Mouse (Mus musculus) neural tube, embryonic 13.5 days (tissue): ENCODE data around the gene Elovl6. TPM values are rescaled to one million over a fixed set of nuclear protein-coding genes. Genes with fewer than 3 reads are reported as not detected.

Experiments
- ATAC-seq: fragments of 200-750 bp; cut with Nextera tagmentation; 2 replicates; pipeline ENCODE4 v1.8.0; 2017; ENCODE audit warnings: low read depth, mild to moderate bottlenecking, moderate TSS enrichment, moderate library complexity
- H3K27ac ChIP-seq: fragments of 300-500 bp; sonication (generic); replicated peaks from 2 replicates; pipeline ENCODE4 v1.5.1; 2015; ENCODE audit warnings: moderate library complexity, mild to moderate bottlenecking, inconsistent platforms
- H3K27me3 ChIP-seq: fragments of 300-500 bp; sonication (generic); 2 replicates; pipeline ENCODE4 v1.6.1; 2015; ENCODE audit warnings: mild to moderate bottlenecking, inconsistent platforms
- H3K36me3 ChIP-seq: fragments of 300-500 bp; sonication (generic); 2 replicates; pipeline ENCODE4 v1.6.1; 2015; ENCODE audit warnings: mild to moderate bottlenecking, inconsistent platforms
- H3K4me1 ChIP-seq: fragments of 300-500 bp; sonication (generic); replicated peaks from 2 replicates; pipeline ENCODE4 v1.6.1; 2015; ENCODE audit warnings: inconsistent platforms
- H3K4me2 ChIP-seq: fragments of 300-500 bp; sonication (generic); 2 replicates; pipeline ENCODE4 v1.6.1; 2015; ENCODE audit warnings: inconsistent platforms, mild to moderate bottlenecking, moderate library complexity
- H3K4me3 ChIP-seq: fragments of 300-500 bp; sonication (generic); 2 replicates; pipeline ENCODE4 v1.5.1; 2015; ENCODE audit warnings: mild to moderate bottlenecking, inconsistent platforms
- H3K9ac ChIP-seq: fragments of 300-500 bp; sonication (generic); 2 replicates; pipeline ENCODE4 v1.6.1; 2015; ENCODE audit warnings: moderate library complexity, mild to moderate bottlenecking, inconsistent platforms
- H3K9me3 ChIP-seq: fragments of 300-500 bp; sonication (generic); 2 replicates; pipeline ENCODE4 v1.6.1; 2016; ENCODE audit warnings: inconsistent platforms
- WGBS: fragments of 180-500 bp; shearing (Covaris S2); methylation state at CpG from one replicate; pipeline ENCODE4 v1.1.7; 2015; 5-methylcytosine and 5-hydroxymethylcytosine counted together
- polyA plus RNA-seq: library from polyadenylated mRNA; unstranded; fragments of >200 nt; fragmentation: Nextera tagmentation; extraction: Ambion mirVana; gene quantifications from 2 replicates; pipeline ENCODE4 v1.2.1, GENCODE M21; 2015

The Elovl6 gene
- polyA plus RNA-seq, 1 experiment from 2014 or later, result 30.8 TPM

DNA sequence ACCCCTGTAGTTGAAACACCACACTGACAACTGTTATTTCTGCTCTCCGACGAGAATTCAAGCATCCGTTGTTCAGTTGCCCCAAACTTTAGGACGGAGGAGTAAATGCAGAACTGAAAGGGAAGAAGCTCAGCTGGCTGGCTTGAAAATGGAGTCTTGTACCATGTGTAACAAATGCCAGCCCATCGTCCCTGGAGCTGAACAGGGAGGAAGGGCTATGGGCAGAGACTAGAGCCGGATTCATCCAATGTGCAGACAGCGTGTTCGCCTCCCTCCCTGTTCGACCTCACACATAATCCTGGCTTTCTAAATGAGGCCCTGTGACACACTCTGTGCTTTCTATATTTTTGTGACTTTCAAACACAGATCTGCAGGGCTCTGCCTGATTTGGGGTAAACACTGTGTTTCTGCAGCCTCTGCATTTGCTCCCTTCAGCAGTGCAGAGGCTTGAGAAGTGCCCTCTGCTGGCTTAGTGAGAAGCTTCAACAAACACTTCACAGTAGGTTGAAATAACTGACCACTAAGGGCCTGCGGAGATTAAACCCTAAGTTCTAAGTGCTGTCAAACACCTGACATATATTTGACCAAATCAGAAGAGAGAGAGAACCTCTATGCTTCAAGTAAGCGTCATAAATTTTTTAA is 102.2 kb downstream of the Elovl6 start:
- no peak; the same call in 1 of the 2 replicates for ATAC-seq
- Histone ChIP-seq H3K4me1 (no peaks in the 10 kb centered on the region), H3K4me2 (no peak overlapping the region), H3K4me3 (no peak overlapping the region), H3K36me3 (peaks cover 31% of the 10 kb centered on the region), H3K27me3 (no peaks in the 10 kb centered on the region), H3K27ac (no peak overlapping the region), H3K9ac (no peak overlapping the region), H3K9me3 (no peaks in the 10 kb centered on the region)
- 91% methylated on average over 11 of the region's 11 CpGs for WGBS

DNA sequence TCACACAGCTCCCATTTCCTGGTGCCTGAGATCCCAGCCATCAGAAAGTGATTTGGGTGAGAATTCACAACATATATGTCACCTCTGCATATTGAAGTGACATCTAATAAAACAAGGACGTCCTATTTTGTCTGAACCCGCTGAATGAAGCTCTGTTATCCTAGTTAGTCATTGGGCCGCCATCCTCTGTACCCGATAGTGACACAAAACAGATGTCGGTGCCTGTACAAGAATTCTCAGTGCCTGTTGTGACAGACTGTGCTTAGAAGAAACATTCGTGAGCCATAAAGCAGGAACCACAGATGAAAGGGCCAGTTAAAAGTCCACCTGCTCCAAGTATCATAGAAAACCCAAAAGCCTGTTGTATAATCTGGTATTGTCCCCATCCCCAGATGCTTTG is 105.3 kb downstream of the Elovl6 start:
- Histone ChIP-seq H3K27me3 (no peaks in the 10 kb centered on the region), H3K27ac (no peak overlapping the region), H3K4me1 (peaks cover 14% of the 10 kb centered on the region), H3K9me3 (no peaks in the 10 kb centered on the region), H3K4me3 (no peak overlapping the region), H3K4me2 (no peak overlapping the region), H3K9ac (no peak overlapping the region), H3K36me3 (peaks cover 13% of the 10 kb centered on the region; the same call in 1 of the 2 replicates)
- no peak for ATAC-seq
- WGBS, result 93% methylated on average over 6 of the region's 6 CpGs

DNA sequence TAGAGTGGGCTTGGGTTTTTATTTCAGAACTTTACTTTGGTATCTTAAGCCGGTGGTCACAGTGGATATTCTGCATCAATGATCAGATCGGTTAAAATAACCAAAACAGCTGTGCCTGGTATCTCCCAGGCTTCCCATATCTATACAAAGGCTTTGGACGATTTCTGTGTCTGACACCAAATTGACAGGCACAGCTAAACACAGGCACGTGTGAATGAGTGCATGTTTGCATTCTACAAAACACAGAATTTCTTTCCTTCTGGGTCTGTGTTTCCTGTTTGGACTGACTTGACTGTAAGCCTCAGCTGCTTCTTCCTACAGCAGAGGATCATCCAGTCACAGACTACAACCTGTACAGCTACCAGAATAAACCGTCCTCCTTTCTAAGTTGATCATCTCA is 107.5 kb downstream of the Elovl6 start:
- 78% methylated on average over 5 of the region's 5 CpGs for WGBS

DNA sequence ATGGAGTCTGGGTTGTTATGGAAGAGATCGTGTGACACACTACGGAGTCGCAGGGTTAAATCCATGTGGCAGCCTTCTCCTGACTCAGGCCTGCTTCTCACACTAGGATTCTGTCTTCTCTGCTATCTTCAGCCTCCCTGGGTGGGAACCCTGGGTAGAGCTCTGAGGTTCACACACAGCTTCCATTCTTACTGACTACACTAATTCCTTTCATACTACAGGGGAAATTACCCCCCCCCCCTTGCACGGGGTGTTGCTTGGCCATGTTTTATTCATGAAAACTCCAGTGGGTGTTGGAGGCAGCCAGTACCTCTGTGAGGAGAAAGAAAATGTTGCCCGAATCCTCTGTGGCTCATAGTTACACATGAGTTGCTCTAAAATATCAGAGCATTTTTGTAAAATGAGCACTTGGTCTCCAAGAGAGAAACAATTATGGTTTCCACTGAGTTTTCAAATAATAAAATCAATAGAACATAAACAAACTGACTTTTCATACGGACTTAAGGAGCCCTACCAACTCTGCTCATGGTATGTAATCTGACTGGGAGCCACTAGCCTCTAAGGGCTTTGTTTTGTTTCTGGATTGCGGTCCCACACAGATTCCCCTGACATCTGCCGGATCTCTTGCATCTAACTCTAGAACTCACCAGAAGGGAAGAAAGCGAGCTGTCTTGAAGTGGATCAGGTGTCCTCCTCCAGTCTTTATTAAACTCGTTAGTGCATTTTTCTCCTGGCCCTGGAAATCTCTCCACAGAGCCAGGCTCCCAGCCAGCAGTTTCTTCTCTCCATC is 108.3 kb downstream of the Elovl6 start:
- peak; percentile 79 for ATAC-seq
- no peak overlapping the region for H3K9ac ChIP-seq
- H3K4me2 ChIP-seq, result no peak overlapping the region
- H3K4me3 ChIP-seq, result no peak overlapping the region
- 0 out of 2 replicates have a peak, but pooled peaks cover 3% of the 10 kb centered on the region for H3K36me3 ChIP-seq
- H3K4me1 ChIP-seq, result peaks cover 17% of the 10 kb centered on the region
- no peaks in the 10 kb centered on the region for H3K27me3 ChIP-seq
- 52% methylated on average over 10 of the region's 10 CpGs for WGBS
- no peaks in the 10 kb centered on the region for H3K9me3 ChIP-seq
- H3K27ac ChIP-seq, result peak overlapping the region; percentile 62

More for the DNA sequence above, 107.5 kb downstream of the Elovl6 start:
- Histone ChIP-seq H3K36me3 (0 out of 2 replicates have a peak, but pooled peaks cover 3% of the 10 kb centered on the region), H3K27ac (peak overlapping the region; percentile 38; the same call in 1 of the 2 replicates), H3K4me3 (no peak overlapping the region), H3K4me1 (peaks cover 14% of the 10 kb centered on the region), H3K9ac (no peak overlapping the region), H3K9me3 (no peaks in the 10 kb centered on the region), H3K4me2 (no peak overlapping the region), H3K27me3 (no peaks in the 10 kb centered on the region)
- no peak for ATAC-seq

DNA sequence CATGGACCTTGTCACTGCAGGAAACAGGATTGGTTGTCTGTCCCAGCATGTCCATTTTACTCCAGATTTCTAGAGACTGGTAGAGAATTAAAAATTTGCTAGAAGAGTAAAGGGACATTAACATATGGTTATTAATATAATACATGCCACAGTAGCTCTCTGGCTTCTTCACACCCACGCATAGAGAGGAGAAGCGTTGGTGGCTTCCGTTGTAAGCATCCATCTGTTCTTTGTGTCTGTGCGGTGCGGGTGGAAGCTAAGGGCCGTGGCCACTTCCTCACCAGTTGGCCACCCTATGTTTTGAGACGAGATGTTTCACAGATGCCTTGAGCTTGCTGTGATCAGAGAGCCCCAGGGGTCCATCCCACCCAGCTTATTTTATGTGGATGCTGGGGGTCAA is 109.5 kb downstream of the Elovl6 start:
- no peak for ATAC-seq
- no peaks in the 10 kb centered on the region for H3K9me3 ChIP-seq
- 90% methylated on average over 7 of the region's 7 CpGs for WGBS

DNA sequence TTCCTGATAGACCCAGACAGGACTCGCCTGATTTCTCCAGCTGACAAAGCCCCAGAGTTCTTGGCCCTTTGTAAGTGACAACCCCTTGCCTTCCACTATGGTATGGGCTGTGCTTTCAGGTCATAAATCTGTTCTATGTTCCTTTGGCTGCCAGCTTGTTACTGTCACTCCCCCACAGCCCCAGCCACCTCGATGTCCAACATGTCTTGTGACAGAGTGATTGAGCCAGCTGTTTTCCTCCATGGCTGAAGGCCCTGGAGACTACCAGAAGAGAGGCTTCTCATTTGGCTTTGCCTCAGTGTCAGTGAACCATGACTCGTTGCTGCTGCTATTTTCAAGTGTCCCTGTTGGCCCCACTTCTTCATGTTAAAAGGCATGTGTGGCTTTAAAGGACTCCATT is 113.3 kb downstream of the Elovl6 start:
- H3K9ac ChIP-seq, result no peak overlapping the region
- no peak overlapping the region for H3K4me2 ChIP-seq
- no peaks in the 10 kb centered on the region for H3K27me3 ChIP-seq
- H3K9me3 ChIP-seq, result no peaks in the 10 kb centered on the region
- ATAC-seq, result no peak
- H3K4me3 ChIP-seq, result no peak overlapping the region
- H3K36me3 ChIP-seq, result no peaks in the 10 kb centered on the region
- 36% methylated on average over 3 of the region's 3 CpGs for WGBS
- no peak overlapping the region for H3K27ac ChIP-seq
- H3K4me1 ChIP-seq, result peaks cover 21% of the 10 kb centered on the region

More for the DNA sequence above, 109.5 kb downstream of the Elovl6 start:
- Histone ChIP-seq H3K27ac (no peak overlapping the region), H3K9ac (no peak overlapping the region), H3K27me3 (no peaks in the 10 kb centered on the region), H3K4me3 (no peak overlapping the region), H3K4me2 (no peak overlapping the region), H3K4me1 (peaks cover 19% of the 10 kb centered on the region), H3K36me3 (0 out of 2 replicates have a peak, but pooled peaks cover 3% of the 10 kb centered on the region)

DNA sequence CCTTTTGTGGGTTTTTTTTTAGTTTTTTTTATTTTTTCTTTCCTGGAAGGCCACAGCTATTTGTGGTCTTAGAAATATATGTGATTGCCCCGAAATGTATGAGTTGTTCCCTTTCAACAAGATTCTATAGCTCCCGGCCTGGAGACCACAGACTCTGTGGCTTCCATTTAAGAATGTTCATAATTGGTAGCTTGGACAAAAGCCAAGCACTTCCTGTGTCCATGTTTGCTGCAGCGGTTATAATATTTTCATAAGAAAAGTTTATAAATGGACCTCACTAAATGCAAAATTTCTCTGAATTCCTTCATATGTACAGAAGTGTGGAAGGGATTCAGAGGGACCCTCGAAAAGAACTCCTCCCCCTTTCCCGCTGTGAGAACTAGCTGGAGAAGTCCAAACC is 114.6 kb downstream of the Elovl6 start:
- H3K36me3 ChIP-seq, result no peaks in the 10 kb centered on the region
- H3K4me2 ChIP-seq, result no peak overlapping the region
- no peak overlapping the region for H3K27ac ChIP-seq
- ATAC-seq, result no peak
- H3K27me3 ChIP-seq, result no peaks in the 10 kb centered on the region
- no peak overlapping the region for H3K9ac ChIP-seq
- H3K9me3 ChIP-seq, result no peaks in the 10 kb centered on the region
- H3K4me1 ChIP-seq, result peaks cover 16% of the 10 kb centered on the region
- no peak overlapping the region for H3K4me3 ChIP-seq
- 79% methylated on average over 5 of the region's 5 CpGs for WGBS

DNA sequence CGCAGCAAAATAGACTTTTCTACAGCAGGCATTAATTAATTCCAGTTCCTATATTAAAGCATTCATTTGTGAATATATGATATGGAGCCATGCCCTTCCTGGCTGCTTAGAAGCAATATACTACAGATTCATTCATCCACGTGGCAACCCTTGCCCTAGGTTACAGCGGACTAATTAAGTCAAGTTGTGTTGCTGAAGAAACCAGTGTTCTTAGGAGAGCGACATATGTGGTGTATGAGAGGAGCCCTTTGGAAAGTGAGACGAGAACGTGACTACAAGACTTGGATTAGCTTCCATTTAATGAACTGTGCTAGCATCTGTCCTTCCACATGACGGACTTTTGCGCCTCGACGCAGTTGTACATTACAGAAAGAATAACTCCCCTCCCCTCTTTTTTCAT is 115.2 kb downstream of the Elovl6 start:
- Histone ChIP-seq H3K9ac (no peak overlapping the region), H3K27me3 (no peaks in the 10 kb centered on the region), H3K4me1 (peaks cover 16% of the 10 kb centered on the region), H3K36me3 (no peaks in the 10 kb centered on the region), H3K9me3 (no peaks in the 10 kb centered on the region), H3K4me3 (no peak overlapping the region), H3K4me2 (no peak overlapping the region), H3K27ac (no peak overlapping the region)
- ATAC-seq, result no peak
- WGBS, result 77% methylated on average over 10 of the region's 10 CpGs

DNA sequence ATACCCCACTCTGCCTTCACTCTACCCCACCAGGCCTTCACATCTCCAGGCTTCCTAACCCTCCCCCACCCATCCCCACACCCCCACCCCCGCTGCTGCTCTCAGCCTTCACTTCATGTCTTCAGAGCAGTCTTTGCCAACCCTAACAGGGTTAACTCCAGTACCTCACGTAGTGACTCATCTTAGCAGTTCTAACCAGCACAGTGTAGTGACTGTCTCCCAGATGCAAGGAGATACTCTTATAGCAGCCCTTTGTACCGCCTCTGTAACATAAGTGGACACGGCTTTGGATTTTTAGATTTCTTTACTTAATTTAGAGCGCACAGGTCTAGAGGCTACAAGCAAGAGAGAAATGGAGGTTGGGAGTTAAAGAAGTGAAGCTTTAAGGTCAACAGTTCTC is 116.4 kb downstream of the Elovl6 start:
- peaks cover 16% of the 10 kb centered on the region for H3K4me1 ChIP-seq
- H3K36me3 ChIP-seq, result no peaks in the 10 kb centered on the region
- 85% methylated on average over 5 of the region's 5 CpGs for WGBS
- H3K4me3 ChIP-seq, result no peak overlapping the region
- H3K9ac ChIP-seq, result no peak overlapping the region
- H3K9me3 ChIP-seq, result no peaks in the 10 kb centered on the region
- no peak overlapping the region for H3K27ac ChIP-seq
- H3K27me3 ChIP-seq, result no peaks in the 10 kb centered on the region
- H3K4me2 ChIP-seq, result no peak overlapping the region
- ATAC-seq, result no peak

DNA sequence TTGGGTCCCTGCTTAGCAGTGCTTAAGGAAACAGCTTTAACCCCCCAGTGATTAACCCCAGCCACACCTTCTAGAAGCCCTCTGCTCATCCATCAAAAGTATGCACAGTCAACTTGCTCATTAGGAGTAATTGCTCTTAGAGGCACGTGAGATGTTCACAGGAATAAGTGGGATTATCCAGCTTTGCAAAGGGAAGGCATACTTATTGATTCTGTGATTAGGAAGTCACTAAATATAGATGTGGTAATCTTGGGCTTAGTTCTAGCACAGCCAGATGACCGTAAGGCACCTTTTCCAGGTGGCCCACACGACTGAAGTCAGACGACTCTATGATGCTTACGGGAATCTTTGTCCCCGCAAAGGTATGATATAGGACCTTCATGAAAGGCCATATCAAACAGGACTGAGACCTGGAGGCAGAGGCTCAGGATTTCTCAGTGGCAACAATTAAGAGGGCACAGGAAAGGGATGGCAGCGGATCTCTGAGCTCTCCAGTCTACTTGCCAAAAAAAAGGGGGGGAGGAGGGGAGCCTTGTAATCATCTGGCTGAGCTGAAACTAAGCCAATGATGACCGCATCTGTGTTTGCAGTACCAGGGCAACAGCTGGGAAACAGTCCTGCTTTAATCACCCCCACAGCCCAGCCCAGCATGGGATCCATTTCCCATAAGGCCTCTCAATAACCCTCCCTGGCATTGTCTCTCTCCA is 117.6 kb downstream of the Elovl6 start:
- Histone ChIP-seq H3K9me3 (no peaks in the 10 kb centered on the region), H3K36me3 (no peaks in the 10 kb centered on the region), H3K27ac (no peak overlapping the region), H3K4me2 (no peak overlapping the region), H3K4me1 (peaks cover 16% of the 10 kb centered on the region), H3K9ac (no peak overlapping the region), H3K4me3 (no peak overlapping the region), H3K27me3 (no peaks in the 10 kb centered on the region)
- no peak for ATAC-seq
- 63% methylated on average over 8 of the region's 8 CpGs for WGBS

DNA sequence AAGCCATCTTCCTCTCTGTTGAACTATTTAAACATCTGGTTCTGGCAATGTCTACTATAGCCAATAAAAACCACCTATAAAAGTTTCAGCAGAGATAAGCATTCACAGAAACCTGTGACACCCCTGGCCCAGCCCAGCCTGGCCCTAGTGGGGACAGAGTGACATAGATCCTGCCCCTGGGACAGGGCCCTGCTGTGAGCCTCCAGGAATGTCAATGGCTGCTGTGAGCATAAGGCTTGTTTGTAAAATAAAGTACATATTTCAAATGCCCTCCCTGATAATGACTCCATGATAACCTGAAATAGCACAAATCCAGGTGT is 118.1 kb downstream of the Elovl6 start:
- ATAC-seq, result no peak
- Histone ChIP-seq H3K27me3 (no peaks in the 10 kb centered on the region), H3K9me3 (no peaks in the 10 kb centered on the region), H3K4me1 (peaks cover 14% of the 10 kb centered on the region), H3K4me2 (no peak overlapping the region), H3K9ac (no peak overlapping the region), H3K27ac (no peak overlapping the region), H3K36me3 (no peaks in the 10 kb centered on the region), H3K4me3 (no peak overlapping the region)

DNA sequence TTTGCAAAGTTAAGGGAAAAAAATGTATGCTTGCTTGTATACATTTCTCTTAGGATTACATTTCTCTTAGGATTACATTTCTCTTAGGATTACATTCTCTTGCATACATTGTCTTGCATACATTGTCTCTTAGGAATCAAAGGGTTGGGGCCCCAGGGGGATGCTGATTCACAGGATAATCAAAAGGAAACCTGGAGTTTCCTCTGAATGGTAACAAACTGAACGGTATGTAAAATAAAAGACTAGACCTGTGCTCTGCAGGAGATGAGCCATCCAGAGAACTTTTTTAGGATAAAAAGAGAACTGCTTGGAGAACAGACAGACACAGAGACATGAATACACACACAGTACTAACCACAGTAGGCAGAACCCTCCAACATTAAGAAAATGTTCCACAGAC is 118.8 kb downstream of the Elovl6 start:
- Histone ChIP-seq H3K9me3 (no peaks in the 10 kb centered on the region), H3K4me2 (no peak overlapping the region), H3K27me3 (no peaks in the 10 kb centered on the region), H3K4me1 (peaks cover 11% of the 10 kb centered on the region), H3K4me3 (no peak overlapping the region), H3K27ac (no peak overlapping the region), H3K36me3 (no peaks in the 10 kb centered on the region), H3K9ac (no peak overlapping the region)
- no peak for ATAC-seq
- 9% methylated on average over 1 of the region's 1 CpGs for WGBS
